Mouse (Mus musculus) stomach, embryonic 14.5 days (tissue): ENCODE results near the gene Acsf3. TPM values are rescaled to one million over a fixed set of nuclear protein-coding genes. Genes with fewer than 3 reads are reported as not detected.

ENCODE experiments used
- ATAC-seq: fragments of 200-750 bp; cut with Nextera tagmentation; 2 replicates; pipeline ENCODE4 v1.8.0; 2017; ENCODE audit warnings: low read depth, moderate TSS enrichment; ENCODE audit not compliant: insufficient number of reproducible peaks, insufficient read depth, low FRiP score
- H3K27ac ChIP-seq: fragments of 300-500 bp; sonication (generic); 2 replicates; pipeline ENCODE4 v1.5.1; 2014; ENCODE audit warnings: mild to moderate bottlenecking, low read length, moderate library complexity, mixed read lengths
- H3K27me3 ChIP-seq: fragments of 300-500 bp; sonication (generic); 2 replicates; pipeline ENCODE4 v1.6.1; 2014; ENCODE audit warnings: low read length, control low read depth, mixed read lengths; ENCODE audit not compliant: control insufficient read depth, insufficient read depth
- H3K36me3 ChIP-seq: fragments of 300-500 bp; sonication (generic); 2 replicates; pipeline ENCODE4 v1.6.1; 2014; ENCODE audit warnings: mild to moderate bottlenecking, control low read depth, low read length, moderate library complexity, mixed read lengths; ENCODE audit not compliant: control insufficient read depth, insufficient read depth
- H3K4me1 ChIP-seq: fragments of 300-500 bp; sonication (generic); 2 replicates; pipeline ENCODE4 v1.6.1; 2014; ENCODE audit warnings: low read length, control low read depth, mixed read lengths; ENCODE audit not compliant: control insufficient read depth, insufficient read depth
- H3K4me2 ChIP-seq: fragments of 300-500 bp; sonication (generic); replicated peaks from 2 replicates; pipeline ENCODE4 v1.6.1; 2014; ENCODE audit warnings: low read depth, low read length, control low read depth
- H3K4me3 ChIP-seq: fragments of 300-500 bp; sonication (generic); 2 replicates; pipeline ENCODE4 v1.5.1; 2014; ENCODE audit warnings: low read depth, low read length, control low read depth
- H3K9ac ChIP-seq: fragments of 300-500 bp; sonication (generic); replicated peaks from 2 replicates; pipeline ENCODE4 v1.6.1; 2014; ENCODE audit warnings: low read depth, mild to moderate bottlenecking, control low read depth, low read length, moderate library complexity, mixed read lengths
- H3K9me3 ChIP-seq: fragments of 300-500 bp; sonication (generic); 2 replicates; pipeline ENCODE4 v1.6.1; 2016; ENCODE audit warnings: low read depth, low read length, control low read depth; ENCODE audit not compliant: control insufficient read depth
- WGBS: fragments of 180-500 bp; shearing (Covaris S2); extraction: QIAGEN DNeasy Blood & Tissue Kit; methylation state at CpG from one replicate; pipeline ENCODE4 v1.1.7; 2014; 5-methylcytosine and 5-hydroxymethylcytosine counted together
- polyA plus RNA-seq: library from polyadenylated mRNA; unstranded; fragments of >200 nt; fragmentation: Nextera tagmentation; extraction: Ambion mirVana; gene quantifications from 2 replicates; pipeline ENCODE4 v1.2.1, GENCODE M21; 2014

Acsf3 gene
- polyA plus RNA-seq, 1 experiment from 2014 or later: 20.8 TPM

DNA sequence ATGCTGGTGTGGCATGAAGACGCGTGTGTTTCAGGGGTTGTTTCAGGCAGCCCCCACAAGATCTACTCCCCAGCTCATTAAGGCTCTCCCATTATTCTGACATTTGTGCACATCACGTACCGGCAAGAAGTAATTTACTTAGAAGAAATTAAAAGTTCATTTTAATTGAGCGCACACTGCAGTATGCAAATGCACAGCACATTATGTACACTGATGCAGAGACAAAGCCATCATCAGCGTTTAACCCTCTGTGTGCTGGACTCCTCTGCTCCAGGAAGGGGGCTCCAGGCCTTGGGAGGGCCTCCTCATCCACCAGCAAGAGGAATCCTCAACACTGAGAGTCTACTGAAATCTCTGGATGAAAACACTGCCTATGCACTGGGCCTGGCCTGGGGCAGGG is 37.4 kb upstream of the Acsf3 start:
- H3K4me2 ChIP-seq: no peak overlapping the region
- no peak overlapping the region for H3K9ac ChIP-seq
- H3K9me3 ChIP-seq: no peaks in the 10 kb centered on the region
- no peaks in the 10 kb centered on the region for H3K27me3 ChIP-seq
- H3K27ac ChIP-seq: no peak overlapping the region
- no peak overlapping the region for H3K4me3 ChIP-seq
- H3K36me3 ChIP-seq: no peaks in the 10 kb centered on the region
- 0 out of 2 replicates have a peak, but pooled peaks cover 4% of the 10 kb centered on the region for H3K4me1 ChIP-seq
- no peak for ATAC-seq
- WGBS: 88% methylated on average over 6 of the region's 6 CpGs

DNA sequence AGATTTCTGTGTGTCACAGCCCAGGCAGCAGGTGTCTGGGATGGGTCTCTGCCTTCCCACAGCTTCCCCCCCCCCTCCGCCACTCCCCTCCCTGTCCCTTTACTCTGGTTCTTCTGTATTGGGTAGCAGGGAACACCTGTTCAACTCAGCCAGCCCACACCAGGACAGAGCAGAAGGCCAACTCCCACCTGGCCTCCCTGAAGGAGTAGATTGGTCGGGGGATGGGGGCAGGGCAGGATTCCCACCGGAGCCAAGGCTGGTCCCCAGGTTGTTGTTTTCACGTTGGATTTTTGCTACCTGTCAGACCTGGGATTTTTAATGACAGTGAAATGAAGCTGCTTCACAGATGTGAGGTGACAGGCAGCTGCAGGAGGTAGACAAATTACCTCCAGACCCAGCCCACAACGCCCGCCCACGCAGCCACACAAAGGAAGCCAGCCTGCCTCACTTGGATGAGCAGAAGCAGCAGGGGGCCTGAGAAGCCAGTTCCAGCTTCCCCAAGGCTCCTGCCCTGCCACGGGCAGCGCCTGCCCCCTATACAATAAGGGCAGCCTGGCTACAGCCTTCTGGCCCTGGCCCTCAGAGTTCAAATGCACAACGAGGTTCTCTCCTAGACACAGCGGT is 36.1 kb upstream of the Acsf3 start:
- Histone ChIP-seq H3K27ac (no peak overlapping the region), H3K9me3 (no peaks in the 10 kb centered on the region), H3K4me3 (no peak overlapping the region), H3K27me3 (no peaks in the 10 kb centered on the region), H3K36me3 (no peaks in the 10 kb centered on the region), H3K9ac (no peak overlapping the region), H3K4me1 (0 out of 2 replicates have a peak, but pooled peaks cover 4% of the 10 kb centered on the region), H3K4me2 (no peak overlapping the region)
- 18% methylated on average over 11 of the region's 11 CpGs for WGBS
- ATAC-seq: no peak

GRCm38 (mm10) chr8:122742471-122742870 is 32.8 kb upstream of the Acsf3 start:
- Histone ChIP-seq H3K4me1 (0 out of 2 replicates have a peak, but pooled peaks cover 4% of the 10 kb centered on the region), H3K36me3 (no peaks in the 10 kb centered on the region), H3K27me3 (peaks cover 11% of the 10 kb centered on the region; the same call in 1 of the 2 replicates), H3K4me3 (no peak overlapping the region), H3K27ac (no peak overlapping the region), H3K9me3 (no peaks in the 10 kb centered on the region), H3K4me2 (no peak overlapping the region), H3K9ac (no peak overlapping the region)
- ATAC-seq: no peak
- 25% methylated on average over 19 of the region's 19 CpGs for WGBS

DNA sequence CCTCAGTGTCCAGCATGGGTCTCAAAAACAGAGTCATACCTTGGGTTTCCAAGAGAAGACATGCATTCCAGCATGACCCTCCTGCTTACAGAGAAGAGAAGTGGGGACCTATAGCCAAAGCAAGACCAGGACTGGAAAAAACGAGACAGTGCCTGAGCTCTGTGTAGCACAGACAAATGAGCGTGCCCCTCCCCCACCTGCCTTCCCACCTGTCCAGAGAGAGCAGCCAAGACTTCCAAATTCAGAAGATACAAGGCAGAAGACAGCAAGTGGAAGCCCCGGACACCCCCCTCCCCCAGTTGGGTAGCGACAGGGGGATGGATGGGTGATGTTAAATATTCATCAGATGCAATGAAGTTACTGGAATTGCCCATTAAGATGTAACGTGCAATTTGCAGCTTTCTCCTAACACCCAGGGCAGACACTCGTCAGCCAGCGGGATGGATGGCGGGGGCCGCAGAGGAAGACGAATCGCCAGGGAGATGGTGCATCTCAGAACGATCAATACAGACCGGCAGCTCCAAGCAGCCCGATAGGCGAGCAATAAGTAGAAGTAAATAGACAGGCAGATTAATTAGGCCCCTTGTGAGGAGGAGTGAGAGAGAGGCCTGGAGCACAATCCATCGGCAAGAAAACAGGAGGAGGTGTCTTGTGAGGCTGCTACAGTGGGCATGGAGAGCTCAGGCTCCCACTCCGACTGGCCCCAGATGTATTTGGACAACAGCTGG is 30.1 kb upstream of the Acsf3 start:
- H3K9me3 ChIP-seq: no peaks in the 10 kb centered on the region
- H3K4me1 ChIP-seq: no peaks in the 10 kb centered on the region
- no peak overlapping the region for H3K4me3 ChIP-seq
- H3K4me2 ChIP-seq: no peak overlapping the region
- no peak overlapping the region for H3K27ac ChIP-seq
- H3K9ac ChIP-seq: no peak overlapping the region
- H3K27me3 ChIP-seq: peaks cover 11% of the 10 kb centered on the region; the same call in 1 of the 2 replicates
- no peak for ATAC-seq
- no peaks in the 10 kb centered on the region for H3K36me3 ChIP-seq
- WGBS: 18% methylated on average over 17 of the region's 17 CpGs

- H3K4me2 ChIP-seq: no peak overlapping the region
- no peak overlapping the region for H3K9ac ChIP-seq
- no peak overlapping the region for H3K27ac ChIP-seq
- WGBS: 9% methylated on average over 16 of the region's 16 CpGs
- H3K4me1 ChIP-seq: no peaks in the 10 kb centered on the region
- no peak overlapping the region for H3K4me3 ChIP-seq
- ATAC-seq: no peak
- H3K36me3 ChIP-seq: no peaks in the 10 kb centered on the region
- H3K9me3 ChIP-seq: no peaks in the 10 kb centered on the region
- H3K27me3 ChIP-seq: peaks cover 11% of the 10 kb centered on the region; the same call in 1 of the 2 replicates
Observed at GRCm38 (mm10) chr8:122745750-122746275, 29.5 kb upstream of the Acsf3 start.

- peaks cover 11% of the 10 kb centered on the region; the same call in 1 of the 2 replicates for H3K27me3 ChIP-seq
- WGBS: 57% methylated on average over 7 of the region's 7 CpGs
Observed at GRCm38 (mm10) chr8:122746439-122746838, 28.8 kb upstream of the Acsf3 start.

DNA sequence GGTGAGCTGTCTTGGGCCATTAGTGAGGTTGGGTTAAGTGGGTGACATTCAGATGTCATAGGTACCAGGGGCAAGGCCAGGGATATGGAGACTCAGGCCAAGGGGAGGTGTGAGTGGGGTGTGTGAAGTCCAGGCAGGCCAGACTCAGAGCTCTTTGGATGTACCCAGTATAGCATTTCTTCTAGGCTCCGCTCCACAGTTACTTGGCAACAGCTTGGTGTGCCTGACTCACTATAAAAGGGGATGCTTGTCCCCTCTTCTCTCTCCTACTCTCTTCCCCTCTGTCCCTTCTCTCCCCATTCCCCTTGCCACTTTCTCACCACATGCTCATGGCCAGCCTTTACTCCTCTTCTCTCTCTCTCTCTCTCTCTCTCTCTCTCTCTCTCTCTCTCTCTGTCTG is 27.5 kb upstream of the Acsf3 start:
- Histone ChIP-seq H3K4me2 (no peak overlapping the region), H3K9me3 (no peaks in the 10 kb centered on the region), H3K4me1 (no peaks in the 10 kb centered on the region), H3K27ac (no peak overlapping the region), H3K9ac (no peak overlapping the region), H3K36me3 (no peaks in the 10 kb centered on the region), H3K4me3 (no peak overlapping the region), H3K27me3 (peaks cover 11% of the 10 kb centered on the region; the same call in 1 of the 2 replicates)
- ATAC-seq: no peak
- WGBS: 73% methylated on average over 1 of the region's 1 CpGs

More at GRCm38 (mm10) chr8:122746439-122746838, 28.8 kb upstream of the Acsf3 start:
- ATAC-seq: no peak
- no peaks in the 10 kb centered on the region for H3K9me3 ChIP-seq
- H3K4me1 ChIP-seq: no peaks in the 10 kb centered on the region
- no peak overlapping the region for H3K4me3 ChIP-seq
- H3K9ac ChIP-seq: no peak overlapping the region
- no peaks in the 10 kb centered on the region for H3K36me3 ChIP-seq
- no peak overlapping the region for H3K4me2 ChIP-seq
- no peak overlapping the region for H3K27ac ChIP-seq

GRCm38 (mm10) chr8:122749333-122749958 is 25.8 kb upstream of the Acsf3 start:
- WGBS: 50% methylated on average over 6 of the region's 6 CpGs
- Histone ChIP-seq H3K4me2 (no peak overlapping the region), H3K27me3 (peaks cover 11% of the 10 kb centered on the region; the same call in 1 of the 2 replicates), H3K9me3 (no peaks in the 10 kb centered on the region), H3K27ac (no peak overlapping the region), H3K9ac (no peak overlapping the region), H3K4me3 (no peak overlapping the region), H3K36me3 (no peaks in the 10 kb centered on the region), H3K4me1 (no peaks in the 10 kb centered on the region)
- ATAC-seq: no peak
